Mouse (Mus musculus) olfactory bulb, adult 2 months (tissue): ENCODE data around the gene Ufc1.

Source experiments
- CTCF ChIP-seq: fragments of 200-500 bp; IDR thresholded peaks from 2 replicates; pipeline ENCODE4 v1.5.1; 2012; ENCODE audit warnings: low read depth, mild to moderate bottlenecking, low read length, moderate library complexity; ENCODE audit not compliant: insufficient read depth
- POLR2A ChIP-seq: fragments of 200-500 bp; IDR thresholded peaks from 2 replicates; pipeline ENCODE4 v1.6.1; 2012; ENCODE audit warnings: mild to moderate bottlenecking, low read depth, low read length, moderate library complexity; ENCODE audit not compliant: insufficient read depth

GRCm38 (mm10) chr1:171321415-171321814, 26.6 kb upstream of the Ufc1 start:
- TF ChIP-seq CTCF, result no peak
- TF ChIP-seq POLR2A, result no peak
